Mouse (Mus musculus) ovary, adult 2 months (tissue): ENCODE results near the gene Krt39. TPM values are rescaled to one million over a fixed set of nuclear protein-coding genes. Genes with fewer than 3 reads are reported as not detected.

Source experiments
- polyA plus RNA-seq: library from polyadenylated mRNA; depleted of rRNA; stranded (reverse); fragments of >200 nt; gene quantifications from 2 replicates; pipeline ENCODE4 v1.2.3, GENCODE M21; 2012; rRNA removed

Gene Krt39
- not detected in 2 replicates for polyA plus RNA-seq

DNA sequence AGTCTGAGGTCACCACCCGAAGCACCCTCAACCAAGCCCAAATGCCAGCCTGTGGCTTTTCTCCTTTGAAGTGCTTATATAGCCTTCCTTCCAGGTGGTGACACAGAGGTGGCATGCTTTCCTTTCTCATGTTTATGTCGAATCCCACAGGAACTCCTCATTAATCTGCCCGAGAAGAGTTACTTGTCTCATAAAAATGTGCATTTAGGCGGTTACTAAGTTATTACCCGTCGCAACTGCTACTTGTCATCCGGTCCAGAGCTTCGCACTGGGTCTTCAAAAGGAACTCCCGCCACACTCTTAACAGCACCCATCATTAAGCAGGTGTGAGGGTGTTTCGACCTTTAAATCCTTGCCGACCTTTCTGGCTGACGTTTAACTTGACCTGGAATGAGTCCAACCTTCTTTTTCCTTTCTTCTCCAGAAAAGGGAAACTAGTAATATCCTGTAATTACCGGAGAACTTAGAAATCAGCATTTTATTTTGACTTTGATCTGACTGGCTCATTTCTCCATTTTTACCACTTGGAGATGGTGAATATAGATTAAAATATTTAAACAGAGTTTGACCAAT is at the start of gene Krt39:
TSS of gene Krt39 (minus strand) at position 51 of the 573 bp plus-strand sequence.

DNA sequence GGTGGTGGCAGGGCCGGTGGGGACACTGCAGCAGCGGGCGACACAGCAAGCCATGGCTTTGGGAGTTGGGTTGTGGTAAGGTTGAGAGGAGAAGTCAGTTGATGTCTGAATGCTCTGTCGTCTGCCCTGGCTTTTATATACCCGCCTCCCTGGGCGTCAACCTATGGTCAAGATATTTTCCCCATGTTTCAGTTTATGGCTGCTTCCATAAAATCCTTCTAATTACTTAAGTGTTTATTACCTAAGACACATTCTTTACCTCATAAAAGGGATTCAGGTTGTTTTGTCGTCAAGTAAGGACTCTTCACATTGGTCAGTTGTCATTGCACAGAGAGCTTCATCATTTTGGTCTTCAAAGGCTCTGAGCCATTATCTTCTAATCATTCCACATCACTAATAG is 45.4 kb upstream of the Krt39 start, which contains the start of gene Krtap3-1:
TSS of gene Krtap3-1 (minus strand) at position 101 of the 400 bp plus-strand sequence.

DNA sequence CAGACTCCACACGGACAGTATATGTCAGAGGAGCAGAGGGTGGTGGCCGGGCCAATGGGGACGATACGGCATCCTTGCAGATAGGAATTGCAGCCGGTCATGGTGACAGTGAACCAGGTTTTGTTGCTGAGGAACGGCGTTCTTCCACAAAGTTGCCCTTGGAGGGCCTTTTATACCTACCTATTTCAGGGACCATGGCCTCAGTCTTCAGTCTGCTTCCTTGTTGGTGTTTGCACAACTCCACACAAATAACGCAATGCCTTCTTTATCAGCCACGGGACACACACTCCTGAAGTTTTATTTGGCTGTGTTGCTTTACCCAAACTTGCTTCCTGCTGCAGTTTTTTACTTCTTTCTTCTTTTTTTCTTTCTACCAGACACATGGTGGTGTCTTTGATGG is 38.2 kb upstream of the Krt39 start, which contains the start of gene Gm11939:
TSS of gene Gm11939 (minus strand) at position 101 of the 400 bp plus-strand sequence.

DNA sequence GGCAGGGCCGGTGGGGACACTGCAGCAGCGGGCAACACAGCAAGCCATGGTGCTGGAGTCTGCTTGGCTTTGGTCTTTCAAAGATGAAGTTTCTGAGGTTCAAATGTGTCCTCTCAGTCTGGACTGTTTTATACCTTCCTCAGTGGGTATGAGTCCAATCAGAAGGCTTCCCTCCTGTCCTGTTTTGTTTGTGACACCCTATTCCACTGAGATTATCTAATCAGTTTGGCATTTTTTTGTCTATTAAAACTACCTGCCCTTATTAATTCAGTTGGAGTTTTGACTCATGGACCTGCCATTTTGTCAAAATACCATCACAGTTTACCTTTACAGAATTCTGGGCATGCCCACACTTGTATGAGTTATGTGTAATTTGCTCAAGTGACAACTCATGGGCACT is 35.6 kb upstream of the Krt39 start, which contains the start of gene Krtap3-2:
TSS of gene Krtap3-2 (minus strand) at position 101 of the 400 bp plus-strand sequence.

DNA sequence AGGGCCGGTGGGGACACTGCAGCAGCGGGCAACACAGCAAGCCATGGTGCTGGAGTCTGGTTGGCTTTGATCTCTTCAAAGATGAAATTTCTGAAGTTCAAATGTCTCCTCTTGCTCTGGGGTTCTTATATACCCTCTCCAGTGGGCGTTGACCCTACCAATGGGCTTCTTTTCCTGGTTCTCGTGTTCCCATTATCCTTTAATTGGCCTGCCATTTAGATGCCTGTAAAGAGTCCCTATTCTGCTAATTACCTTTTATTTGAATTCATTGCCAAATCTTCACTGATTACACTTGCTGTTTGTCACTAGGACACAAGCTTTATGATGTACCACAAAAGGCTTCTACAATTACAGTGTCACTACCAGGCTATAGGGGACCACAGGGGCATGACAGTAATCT is 29.6 kb upstream of the Krt39 start, which contains the start of gene Krtap3-3:
TSS of gene Krtap3-3 (minus strand) at position 101 of the 400 bp plus-strand sequence.

DNA sequence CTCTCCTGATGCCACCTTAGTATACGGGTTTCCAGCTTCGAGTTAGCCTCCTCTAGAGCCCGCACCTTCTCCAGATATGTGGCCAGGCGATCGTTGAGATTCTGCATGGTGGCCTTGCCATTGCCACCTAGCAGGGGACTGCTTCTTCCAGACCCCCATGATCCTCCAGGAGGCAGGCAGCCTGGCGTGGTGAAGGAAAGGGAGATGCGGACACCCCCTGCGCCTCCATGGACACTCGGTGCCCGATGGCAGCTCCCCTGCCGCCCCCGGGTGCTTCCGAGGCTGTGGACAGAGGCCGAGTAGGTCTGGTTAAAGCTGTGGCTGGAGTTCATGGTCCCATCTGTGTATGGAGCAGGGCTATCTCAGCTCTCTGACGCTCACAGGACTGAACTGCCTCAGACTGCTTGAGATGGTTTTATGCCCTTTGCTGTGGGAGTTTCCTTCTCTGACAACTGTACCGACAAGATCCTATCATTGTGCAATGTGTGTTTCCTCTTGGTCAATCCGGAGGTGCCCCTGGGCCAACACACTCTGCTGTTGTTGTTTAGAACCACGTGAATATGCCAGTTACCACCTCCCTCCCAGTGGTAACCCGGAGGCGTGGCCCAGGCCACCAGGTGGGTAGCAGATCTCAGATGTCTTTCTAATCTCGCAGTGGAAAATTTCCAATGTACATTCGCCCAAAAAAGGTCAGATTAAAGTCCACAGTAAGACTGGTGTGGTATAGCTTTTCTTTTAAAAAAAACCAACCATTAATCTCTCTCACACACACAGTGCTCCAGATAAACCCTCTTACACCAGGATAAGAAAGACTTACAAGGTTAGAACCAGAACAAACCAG is 28.2 kb downstream of the Krt39 start, which contains the start of gene Krt23:
TSS of gene Krt23 (minus strand) at position 405 of the 841 bp plus-strand sequence.

Other genes with a start within 250 kb of the Krt39 start
- gene Krt24, start 236.1 kb downstream of the Krt39 start, polyA plus RNA-seq, result not detected in 2 replicates
- gene Krt25, start 198.4 kb downstream of the Krt39 start, polyA plus RNA-seq, result 0.15 TPM in 1 of 2 replicates, not detected in the other
- gene Krt26, start 183.4 kb downstream of the Krt39 start, polyA plus RNA-seq, result not detected in 2 replicates
- gene Krt27, start 170.2 kb downstream of the Krt39 start, polyA plus RNA-seq, result not detected in 2 replicates
- 0.08 TPM in 1 of 2 replicates, not detected in the other for gene Krt28, start 146.4 kb downstream of the Krt39 start, polyA plus RNA-seq
- 1.5 TPM in 2 replicates for gene Krt10, start 132.0 kb downstream of the Krt39 start, polyA plus RNA-seq
- 0.87 and 2.0 TPM in 2 replicates for gene Krt12, start 99.1 kb downstream of the Krt39 start, polyA plus RNA-seq
- gene Krt20, start 83.2 kb downstream of the Krt39 start, polyA plus RNA-seq, result 0.58 and 0.64 TPM in 2 replicates
- 0.72 and 0.79 TPM in 2 replicates for gene Krt23, start 28.2 kb downstream of the Krt39 start, polyA plus RNA-seq
- gene Krt40, start 21.8 kb upstream of the Krt39 start, polyA plus RNA-seq, result not detected in 2 replicates
- not detected in 2 replicates for gene Krtap3-3, start 29.5 kb upstream of the Krt39 start, polyA plus RNA-seq
- not detected in 2 replicates for gene Krtap3-2, start 35.5 kb upstream of the Krt39 start, polyA plus RNA-seq
- gene Gm11939, start 38.1 kb upstream of the Krt39 start, polyA plus RNA-seq, result not detected in 2 replicates
- gene Krtap3-1, start 45.3 kb upstream of the Krt39 start, polyA plus RNA-seq, result not detected in 2 replicates
- gene Krtap1-5, start 59.7 kb upstream of the Krt39 start, polyA plus RNA-seq, result not detected in 2 replicates
- gene Krtap1-4, start 62.3 kb upstream of the Krt39 start, polyA plus RNA-seq, result not detected in 2 replicates
- not detected in 2 replicates for gene Krtap1-3, start 70.0 kb upstream of the Krt39 start, polyA plus RNA-seq
- gene Krtap9-3, start 76.8 kb upstream of the Krt39 start, polyA plus RNA-seq, result not detected in 2 replicates
- not detected in 2 replicates for gene Gm11938, start 82.0 kb upstream of the Krt39 start, polyA plus RNA-seq
- not detected in 2 replicates for gene Gm11937, start 88.9 kb upstream of the Krt39 start, polyA plus RNA-seq
- not detected in 2 replicates for gene Krtap2-4, start 93.5 kb upstream of the Krt39 start, polyA plus RNA-seq
- gene Gm11562, start 99.1 kb upstream of the Krt39 start, polyA plus RNA-seq, result 0.18 and 0.21 TPM in 2 replicates
- gene Krtap4-1, start 106.9 kb upstream of the Krt39 start, polyA plus RNA-seq, result not detected in 2 replicates
- not detected in 2 replicates for gene Krtap4-2, start 113.7 kb upstream of the Krt39 start, polyA plus RNA-seq
- not detected in 2 replicates for gene Krtap4-7, start 122.8 kb upstream of the Krt39 start, polyA plus RNA-seq
- not detected in 2 replicates for gene Gm11555, start 128.9 kb upstream of the Krt39 start, polyA plus RNA-seq
- gene Gm11563, start 137.6 kb upstream of the Krt39 start, polyA plus RNA-seq, result not detected in 2 replicates
- 0.18 and 0.26 TPM in 2 replicates for gene Krtap4-6, start 144.6 kb upstream of the Krt39 start, polyA plus RNA-seq
- not detected in 2 replicates for gene Gm14190, start 169.4 kb upstream of the Krt39 start, polyA plus RNA-seq
- not detected in 2 replicates for gene Gm14180, start 213.0 kb upstream of the Krt39 start, polyA plus RNA-seq